Mouse (Mus musculus) limb, embryonic 14.5 days (tissue): ENCODE measurements around the gene Impg1. TPM values are rescaled to one million over a fixed set of nuclear protein-coding genes. Genes with fewer than 3 reads are reported as not detected.

ENCODE experiments used
- ATAC-seq: fragments of 200-750 bp; cut with Nextera tagmentation; 2 replicates; pipeline ENCODE4 v1.8.0; 2017; ENCODE audit warnings: low read depth, moderate number of reproducible peaks, moderate TSS enrichment; ENCODE audit not compliant: low FRiP score
- DNase-seq: peaks from one replicate; pipeline ENCODE4 v3.0.0-alpha.2; 2015; ENCODE audit warnings: low spot score
- H3K27ac ChIP-seq: fragments of 300-500 bp; sonication (generic); replicated peaks from 2 replicates; pipeline ENCODE4 v1.5.1; 2014; ENCODE audit warnings: low read depth, mild to moderate bottlenecking, low read length, moderate library complexity, mixed read lengths
- H3K27me3 ChIP-seq: fragments of 300-500 bp; sonication (generic); 2 replicates; pipeline ENCODE4 v1.6.1; 2014; ENCODE audit warnings: low read length, mixed read lengths; ENCODE audit not compliant: control insufficient read depth, insufficient read depth
- H3K36me3 ChIP-seq: fragments of 300-500 bp; sonication (generic); 2 replicates; pipeline ENCODE4 v1.6.1; 2014; ENCODE audit warnings: mild to moderate bottlenecking, low read length, moderate library complexity, mixed read lengths; ENCODE audit not compliant: control insufficient read depth, insufficient read depth
- H3K4me1 ChIP-seq: fragments of 300-500 bp; sonication (generic); 2 replicates; pipeline ENCODE4 v1.6.1; 2014; ENCODE audit warnings: antibody characterized with exemption, low read length, mixed read lengths; ENCODE audit not compliant: control insufficient read depth, insufficient read depth
- H3K4me2 ChIP-seq: fragments of 300-500 bp; sonication (generic); replicated peaks from 2 replicates; pipeline ENCODE4 v1.6.1; 2014; ENCODE audit warnings: low read depth, mild to moderate bottlenecking, low read length, moderate library complexity; ENCODE audit not compliant: severe bottlenecking
- H3K4me3 ChIP-seq: fragments of 300-500 bp; sonication (generic); replicated peaks from 2 replicates; pipeline ENCODE4 v1.5.1; 2014; ENCODE audit warnings: low read length
- H3K9ac ChIP-seq: fragments of 300-500 bp; sonication (generic); 2 replicates; pipeline ENCODE4 v1.6.1; 2014; ENCODE audit warnings: mild to moderate bottlenecking, low read depth, low read length, moderate library complexity; ENCODE audit not compliant: severe bottlenecking
- H3K9me3 ChIP-seq: fragments of 300-500 bp; sonication (generic); 2 replicates; pipeline ENCODE4 v1.6.1; 2016; ENCODE audit warnings: low read length; ENCODE audit not compliant: control insufficient read depth
- POLR2A ChIP-seq: fragments of 200-500 bp; IDR thresholded peaks from 2 replicates; pipeline ENCODE4 v1.8.0; 2012; ENCODE audit warnings: inconsistent platforms, mild to moderate bottlenecking, moderate library complexity, borderline replicate concordance; ENCODE audit not compliant: insufficient read depth, insufficient read length; ENCODE audit errors: extremely low read depth
- WGBS: fragments of 180-500 bp; shearing (Covaris S2); extraction: QIAGEN DNeasy Blood & Tissue Kit; methylation state at CpG from one replicate; pipeline ENCODE4 v1.1.7; 2014; 5-methylcytosine and 5-hydroxymethylcytosine counted together
- polyA plus RNA-seq, 2 experiments: library from polyadenylated mRNA; depleted of rRNA in 1 of 2; stranded (reverse) in 1 of 2; unstranded in 1 of 2; fragments of >200 nt; fragmentation: Nextera tagmentation in 1 of 2; extraction: Ambion mirVana in 1 of 2; gene quantifications; 2 replicates each; pipeline versions ENCODE4 v1.2.1 to v1.2.3; 2012 to 2014

The Impg1 gene
- 0.05 and 0.06 TPM in 2 replicates for polyA plus RNA-seq (2012; rRNA removed)
- 0.08 TPM in 1 of 2 replicates, not detected in the other for polyA plus RNA-seq (2014; fragmentation: Nextera tagmentation; extraction: Ambion mirVana)

GRCm38 (mm10) chr9:80465381-80465780, at the start of gene Impg1:
Impg1 (minus strand) TSS chr9:80465481.
- DNase-seq (no peak), ATAC-seq (no peak)
- WGBS = 29% methylated on average over 6 of the region's 6 CpGs
- TF ChIP-seq POLR2A = no peak
- Histone ChIP-seq H3K27ac (no peak within 1 kb of the TSS), H3K4me3 (no peak within 1 kb of the TSS), H3K4me1 (no peaks in the 10 kb centered on the region), H3K36me3 (no peaks in the 10 kb centered on the region), H3K9ac (no peak within 1 kb of the TSS), H3K9me3 (no peaks in the 10 kb centered on the region), H3K4me2 (no peak within 1 kb of the TSS), H3K27me3 (no peaks in the 10 kb centered on the region)

GRCm38 (mm10) chr9:80509464-80510153, 44.3 kb upstream of the Impg1 start:
- Histone ChIP-seq H3K36me3 (no peaks in the 10 kb centered on the region), H3K27me3 (no peaks in the 10 kb centered on the region), H3K4me2 (no peak overlapping the region), H3K27ac (no peak overlapping the region), H3K4me1 (no peaks in the 10 kb centered on the region), H3K4me3 (no peak overlapping the region), H3K9me3 (no peaks in the 10 kb centered on the region), H3K9ac (no peak overlapping the region)
- DNase-seq (no peak), ATAC-seq (no peak)
- 94% methylated on average over 6 of the region's 7 CpGs for WGBS
- TF ChIP-seq POLR2A = no peak

GRCm38 (mm10) chr9:80504496-80505012, 39.3 kb upstream of the Impg1 start:
- WGBS = 54% methylated on average over 2 of the region's 2 CpGs
- no peaks in the 10 kb centered on the region for H3K9me3 ChIP-seq
- H3K9ac ChIP-seq = no peak overlapping the region
- DNase-seq (no peak), ATAC-seq (no peak)
- H3K27ac ChIP-seq = no peak overlapping the region
- H3K27me3 ChIP-seq = no peaks in the 10 kb centered on the region
- no peaks in the 10 kb centered on the region for H3K4me1 ChIP-seq
- no peaks in the 10 kb centered on the region for H3K36me3 ChIP-seq
- no peak for TF ChIP-seq POLR2A
- no peak overlapping the region for H3K4me2 ChIP-seq
- H3K4me3 ChIP-seq = no peak overlapping the region

- TF ChIP-seq POLR2A = no peak
- Histone ChIP-seq H3K36me3 (no peaks in the 10 kb centered on the region), H3K4me3 (no peak overlapping the region), H3K4me1 (no peaks in the 10 kb centered on the region), H3K9me3 (no peaks in the 10 kb centered on the region), H3K27ac (no peak overlapping the region), H3K27me3 (no peaks in the 10 kb centered on the region), H3K4me2 (no peak overlapping the region), H3K9ac (no peak overlapping the region)
- no peak for ATAC-seq
- DNase-seq = no peak
- WGBS = 75% methylated on average over 4 of the region's 4 CpGs
Observed at GRCm38 (mm10) chr9:80491591-80491990, 26.3 kb upstream of the Impg1 start.

- H3K27ac ChIP-seq = no peak overlapping the region
- H3K4me2 ChIP-seq = no peak overlapping the region
- WGBS = 68% methylated on average over 4 of the region's 4 CpGs
- H3K9me3 ChIP-seq = no peaks in the 10 kb centered on the region
- no peaks in the 10 kb centered on the region for H3K27me3 ChIP-seq
- TF ChIP-seq POLR2A = no peak
- ATAC-seq = no peak
- H3K36me3 ChIP-seq = no peaks in the 10 kb centered on the region
- no peak overlapping the region for H3K9ac ChIP-seq
- no peak overlapping the region for H3K4me3 ChIP-seq
- no peak for DNase-seq
- H3K4me1 ChIP-seq = no peaks in the 10 kb centered on the region
Observed at GRCm38 (mm10) chr9:80460420-80460819, 4.9 kb downstream of the Impg1 start.
